Mouse (Mus musculus): ENCODE measurements at regions not wholly inside any gene's neighbourhood (a gene's known extent, or its start where the extent isn't known, plus 50 kb on each side); places are given as distances from the start of the nearest gene placed in this dataset.

- TF ChIP-seq CTCF (IDR thresholded peaks at IDR 0.05; ENCODE audit: borderline replicate concordance, control insufficient read depth, extremely low read depth, insufficient read depth, low read length, poor library complexity) (no peak), POLR2A (IDR thresholded peaks at IDR 0.05; ENCODE audit: control insufficient read depth, extremely low read depth, insufficient read depth, low read length, poor library complexity) (no peak)
These were observed 155.1 kb upstream of the Lnx1 start for GRCm38 (mm10) chr5:74857861-74858260.

Measured in thymus, adult 2 months (tissue).